Mouse (Mus musculus) intestine, embryonic 15.5 days (tissue): ENCODE results near the gene Susd6. TPM values are rescaled to one million over a fixed set of nuclear protein-coding genes. Genes with fewer than 3 reads are reported as not detected.

Experiments used
- ATAC-seq: fragments of 200-750 bp; cut with Nextera tagmentation; 2 replicates; pipeline ENCODE4 v1.8.0; 2017; ENCODE audit warnings: moderate TSS enrichment, moderate library complexity
- H3K27ac ChIP-seq: fragments of 300-500 bp; sonication (generic); 2 replicates; pipeline ENCODE4 v1.5.1; 2015; ENCODE audit warnings: mild to moderate bottlenecking, inconsistent platforms
- H3K27me3 ChIP-seq: fragments of 300-500 bp; sonication (generic); replicated peaks from 2 replicates; pipeline ENCODE4 v1.6.1; 2015; ENCODE audit warnings: inconsistent platforms
- H3K36me3 ChIP-seq: fragments of 300-500 bp; sonication (generic); 2 replicates; pipeline ENCODE4 v1.6.1; 2015; ENCODE audit warnings: inconsistent platforms
- H3K4me1 ChIP-seq: fragments of 300-500 bp; sonication (generic); replicated peaks from 2 replicates; pipeline ENCODE4 v1.6.1; 2015; ENCODE audit warnings: inconsistent platforms
- H3K4me2 ChIP-seq: fragments of 300-500 bp; sonication (generic); replicated peaks from 2 replicates; pipeline ENCODE4 v1.6.1; 2015; ENCODE audit warnings: mild to moderate bottlenecking, inconsistent platforms
- H3K4me3 ChIP-seq: fragments of 300-500 bp; sonication (generic); replicated peaks from 2 replicates; pipeline ENCODE4 v1.5.1; 2015; ENCODE audit warnings: inconsistent platforms
- H3K9ac ChIP-seq: fragments of 300-500 bp; sonication (generic); 2 replicates; pipeline ENCODE4 v1.6.1; 2015; ENCODE audit warnings: inconsistent platforms
- H3K9me3 ChIP-seq: fragments of 300-500 bp; sonication (generic); 2 replicates; pipeline ENCODE4 v1.6.1; 2016; ENCODE audit warnings: inconsistent platforms
- WGBS: fragments of 180-500 bp; shearing (Covaris S2); methylation state at CpG from one replicate; pipeline ENCODE4 v1.1.7; 2015; 5-methylcytosine and 5-hydroxymethylcytosine counted together
- polyA plus RNA-seq: library from polyadenylated mRNA; unstranded; fragments of >200 nt; fragmentation: Nextera tagmentation; extraction: Ambion mirVana; gene quantifications from 2 replicates; pipeline ENCODE4 v1.2.1, GENCODE M21; 2015

Gene Susd6
- polyA plus RNA-seq, 1 experiment from 2014 or later: 18.7 TPM

GRCm38 (mm10) chr12:80803924-80804323 lies 13.6 kb downstream of the Susd6 start:
- WGBS: 49% methylated on average over 3 of the region's 3 CpGs
- Histone ChIP-seq H3K4me3 (no peak overlapping the region), H3K4me2 (no peak overlapping the region), H3K9ac (no peak overlapping the region), H3K27ac (peak overlapping the region; percentile 48; the same call in 1 of the 2 replicates), H3K4me1 (peaks cover 17% of the 10 kb centered on the region), H3K9me3 (no peaks in the 10 kb centered on the region), H3K27me3 (no peaks in the 10 kb centered on the region), H3K36me3 (no peaks in the 10 kb centered on the region)
- no peak for ATAC-seq

GRCm38 (mm10) chr12:80804861-80805428 lies 14.6 kb downstream of the Susd6 start:
- Histone ChIP-seq H3K4me2 (no peak overlapping the region), H3K36me3 (no peaks in the 10 kb centered on the region), H3K27ac (no peak overlapping the region), H3K9ac (no peak overlapping the region), H3K4me3 (no peak overlapping the region), H3K4me1 (peaks cover 20% of the 10 kb centered on the region), H3K27me3 (no peaks in the 10 kb centered on the region), H3K9me3 (no peaks in the 10 kb centered on the region)
- no peak for ATAC-seq
- 92% methylated on average over 6 of the region's 6 CpGs for WGBS

GRCm38 (mm10) chr12:80807451-80808085 lies 17.3 kb downstream of the Susd6 start:
- Histone ChIP-seq H3K9me3 (no peaks in the 10 kb centered on the region), H3K27ac (no peak overlapping the region), H3K4me3 (no peak overlapping the region), H3K9ac (no peak overlapping the region), H3K36me3 (no peaks in the 10 kb centered on the region), H3K4me2 (no peak overlapping the region), H3K4me1 (peaks cover 20% of the 10 kb centered on the region), H3K27me3 (no peaks in the 10 kb centered on the region)
- ATAC-seq: peak; percentile 48
- 58% methylated on average over 2 of the region's 2 CpGs for whole genome bisulfite sequencing

GRCm38 (mm10) chr12:80810005-80810404 lies 19.7 kb downstream of the Susd6 start:
- Histone ChIP-seq H3K4me3 (no peak overlapping the region), H3K4me2 (no peak overlapping the region), H3K36me3 (no peaks in the 10 kb centered on the region), H3K27ac (no peak overlapping the region), H3K27me3 (no peaks in the 10 kb centered on the region), H3K4me1 (peaks cover 9% of the 10 kb centered on the region; the same call in 1 of the 2 replicates), H3K9ac (no peak overlapping the region), H3K9me3 (no peaks in the 10 kb centered on the region)
- WGBS: 70% methylated on average over 2 of the region's 2 CpGs
- ATAC-seq: no peak

GRCm38 (mm10) chr12:80811646-80812509 lies 21.6 kb downstream of the Susd6 start:
- no peaks in the 10 kb centered on the region for H3K36me3 ChIP-seq
- peaks cover 23% of the 10 kb centered on the region for H3K4me1 ChIP-seq
- no peaks in the 10 kb centered on the region for H3K27me3 ChIP-seq
- no peak for ATAC-seq
- 48% methylated on average over 6 of the region's 6 CpGs for WGBS
- H3K9me3 ChIP-seq: no peaks in the 10 kb centered on the region
- H3K9ac ChIP-seq: no peak overlapping the region
- H3K4me2 ChIP-seq: no peak overlapping the region
- H3K4me3 ChIP-seq: no peak overlapping the region
- no peak overlapping the region for H3K27ac ChIP-seq

- 59% methylated on average over 1 of the region's 1 CpGs for WGBS
- H3K9me3 ChIP-seq: no peaks in the 10 kb centered on the region
- H3K9ac ChIP-seq: no peak overlapping the region
- H3K4me3 ChIP-seq: no peak overlapping the region
- no peak overlapping the region for H3K4me2 ChIP-seq
- ATAC-seq: no peak
- no peak overlapping the region for H3K27ac ChIP-seq
- H3K4me1 ChIP-seq: peaks cover 25% of the 10 kb centered on the region
- H3K36me3 ChIP-seq: no peaks in the 10 kb centered on the region
- no peaks in the 10 kb centered on the region for H3K27me3 ChIP-seq
These were observed 22.2 kb downstream of the Susd6 start for GRCm38 (mm10) chr12:80812510-80812820.

GRCm38 (mm10) chr12:80813456-80813855 lies 23.1 kb downstream of the Susd6 start:
- no peak overlapping the region for H3K4me2 ChIP-seq
- H3K27ac ChIP-seq: no peak overlapping the region
- H3K27me3 ChIP-seq: no peaks in the 10 kb centered on the region
- no peak overlapping the region for H3K4me3 ChIP-seq
- peaks cover 24% of the 10 kb centered on the region for H3K4me1 ChIP-seq
- no peaks in the 10 kb centered on the region for H3K36me3 ChIP-seq
- ATAC-seq: no peak
- 94% methylated on average over 2 of the region's 2 CpGs for WGBS
- no peaks in the 10 kb centered on the region for H3K9me3 ChIP-seq
- H3K9ac ChIP-seq: no peak overlapping the region

- no peak overlapping the region for H3K4me3 ChIP-seq
- H3K4me1 ChIP-seq: peaks cover 23% of the 10 kb centered on the region
- no peak for ATAC-seq
- H3K27ac ChIP-seq: no peak overlapping the region
- WGBS: 87% methylated on average over 4 of the region's 4 CpGs
- H3K27me3 ChIP-seq: no peaks in the 10 kb centered on the region
- H3K9me3 ChIP-seq: no peaks in the 10 kb centered on the region
- H3K4me2 ChIP-seq: no peak overlapping the region
- H3K36me3 ChIP-seq: no peaks in the 10 kb centered on the region
- no peak overlapping the region for H3K9ac ChIP-seq
These were observed 23.6 kb downstream of the Susd6 start for GRCm38 (mm10) chr12:80813872-80814271.

GRCm38 (mm10) chr12:80814529-80814928 lies 24.2 kb downstream of the Susd6 start:
- H3K4me1 ChIP-seq: peaks cover 20% of the 10 kb centered on the region
- H3K4me2 ChIP-seq: no peak overlapping the region
- no peaks in the 10 kb centered on the region for H3K27me3 ChIP-seq
- H3K9me3 ChIP-seq: no peaks in the 10 kb centered on the region
- H3K4me3 ChIP-seq: no peak overlapping the region
- no peaks in the 10 kb centered on the region for H3K36me3 ChIP-seq
- WGBS: 45% methylated on average over 3 of the region's 3 CpGs
- no peak for ATAC-seq
- H3K9ac ChIP-seq: no peak overlapping the region
- no peak overlapping the region for H3K27ac ChIP-seq

GRCm38 (mm10) chr12:80815298-80815697 lies 25.0 kb downstream of the Susd6 start:
- no peaks in the 10 kb centered on the region for H3K36me3 ChIP-seq
- no peak overlapping the region; the same call in 1 of the 2 replicates for H3K27ac ChIP-seq
- no peak for ATAC-seq
- no peak overlapping the region for H3K4me2 ChIP-seq
- WGBS: 33% methylated on average over 1 of the region's 1 CpGs
- no peak overlapping the region for H3K9ac ChIP-seq
- H3K27me3 ChIP-seq: no peaks in the 10 kb centered on the region
- no peaks in the 10 kb centered on the region for H3K9me3 ChIP-seq
- H3K4me3 ChIP-seq: no peak overlapping the region
- peaks cover 24% of the 10 kb centered on the region for H3K4me1 ChIP-seq

- H3K4me2 ChIP-seq: no peak overlapping the region
- H3K9me3 ChIP-seq: no peaks in the 10 kb centered on the region
- H3K4me3 ChIP-seq: no peak overlapping the region
- WGBS: 58% methylated on average over 3 of the region's 3 CpGs
- no peaks in the 10 kb centered on the region for H3K36me3 ChIP-seq
- ATAC-seq: peak; percentile 44; the same call in 1 of the 2 replicates
- H3K9ac ChIP-seq: no peak overlapping the region
- no peaks in the 10 kb centered on the region for H3K27me3 ChIP-seq
- H3K27ac ChIP-seq: 0 out of 2 replicates have a peak overlapping the region, but pooled peaks have one; percentile 40
- peaks cover 26% of the 10 kb centered on the region for H3K4me1 ChIP-seq
These were observed 25.6 kb downstream of the Susd6 start for GRCm38 (mm10) chr12:80815893-80816292.

GRCm38 (mm10) chr12:80816380-80817086 lies 26.2 kb downstream of the Susd6 start:
- Histone ChIP-seq H3K9me3 (no peaks in the 10 kb centered on the region), H3K4me1 (peaks cover 26% of the 10 kb centered on the region), H3K27me3 (no peaks in the 10 kb centered on the region), H3K36me3 (no peaks in the 10 kb centered on the region), H3K27ac (peak overlapping the region; percentile 24; the same call in 1 of the 2 replicates), H3K4me3 (no peak overlapping the region), H3K9ac (no peak overlapping the region), H3K4me2 (no peak overlapping the region)
- 58% methylated on average over 1 of the region's 1 CpGs for WGBS
- ATAC-seq: no peak
